Mouse (Mus musculus) skeletal muscle tissue, postnatal 0 days (tissue): ENCODE data around the gene Serpinb9c. TPM values are rescaled to one million over a fixed set of nuclear protein-coding genes. Genes with fewer than 3 reads are reported as not detected.

Source experiments
- polyA plus RNA-seq: library from polyadenylated mRNA; unstranded; fragments of >200 nt; fragmentation: Nextera tagmentation; extraction: Ambion mirVana; gene quantifications from 2 replicates; pipeline ENCODE4 v1.2.1, GENCODE M21; 2015

The Serpinb9c gene
- polyA plus RNA-seq: not detected in 2 replicates

DNA sequence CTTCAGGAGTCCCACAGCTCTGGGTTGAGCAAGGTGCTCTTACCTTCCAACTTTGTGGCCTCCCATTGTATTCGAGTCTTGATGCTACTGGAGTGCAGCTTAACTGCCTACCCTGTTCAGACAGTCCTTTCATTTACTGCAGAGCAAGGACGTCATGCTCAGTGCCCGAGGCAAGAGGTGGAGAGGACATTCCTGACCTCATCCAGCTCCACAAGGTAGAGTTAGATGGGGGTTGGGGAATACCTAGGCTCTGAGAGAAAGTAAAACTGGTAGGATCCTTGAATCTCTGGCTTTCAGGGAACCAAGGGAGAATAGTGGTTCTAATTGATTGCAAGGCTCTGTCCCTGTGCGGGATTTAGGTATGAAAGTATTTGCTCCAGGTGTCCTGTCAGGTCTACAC is at the start of gene Serpinb9c:
Gene Serpinb9c (minus strand): TSS at position 101 of the 400 bp plus-strand sequence.

DNA sequence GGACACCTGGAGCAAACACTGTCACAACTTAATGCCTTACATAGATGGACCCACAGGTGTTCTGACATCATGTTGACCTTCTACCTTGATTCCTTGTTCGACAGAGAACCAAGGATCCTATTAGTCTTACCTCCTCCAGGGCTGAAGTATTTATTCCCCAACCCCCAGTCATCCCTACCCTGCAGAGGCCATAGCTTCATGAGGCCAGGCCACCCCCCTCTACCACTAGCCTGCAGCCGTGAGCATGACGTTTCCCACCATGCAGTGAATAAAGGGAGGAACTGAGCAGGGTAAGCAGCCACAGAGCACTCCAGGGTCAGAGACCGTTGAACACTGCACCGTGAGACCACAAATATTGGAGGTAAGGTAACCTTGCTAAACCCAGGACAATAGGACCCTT is 33.1 kb upstream of the Serpinb9c start, which contains the start of gene Serpinb9d:
Gene Serpinb9d (plus strand): TSS at position 301 of the 400 bp plus-strand sequence.

Other genes with a start within 250 kb of the Serpinb9c start
- gene Serpinb6b, start 194.5 kb downstream of the Serpinb9c start, polyA plus RNA-seq: 2.0 TPM in 2 replicates
- gene Serpinb9, start 156.5 kb downstream of the Serpinb9c start, polyA plus RNA-seq: 3.4 and 3.6 TPM in 2 replicates
- gene Serpinb9b, start 132.3 kb downstream of the Serpinb9c start, polyA plus RNA-seq: 0.18 and 0.28 TPM in 2 replicates
- 0.22 and 0.62 TPM in 2 replicates for gene Serpinb1b, start 81.2 kb downstream of the Serpinb9c start, polyA plus RNA-seq
- not detected in 2 replicates for gene Serpinb9d, start 33.2 kb upstream of the Serpinb9c start, polyA plus RNA-seq
- not detected in 2 replicates for gene Serpinb9e, start 89.9 kb upstream of the Serpinb9c start, polyA plus RNA-seq
- not detected in 2 replicates for gene Serpinb9f, start 164.3 kb upstream of the Serpinb9c start, polyA plus RNA-seq
- gene Gm11397, start 236.0 kb upstream of the Serpinb9c start, polyA plus RNA-seq: not detected in 2 replicates